Mouse (Mus musculus) kidney, postnatal 0 days (tissue): ENCODE results near the gene Osbpl8. TPM values are rescaled to one million over a fixed set of nuclear protein-coding genes. Genes with fewer than 3 reads are reported as not detected.
"Not testable (repeated sequence)": the region's sequence is repeated elsewhere in the genome, so short reads cannot be mapped to it uniquely, and the experiment has no call there.

Source experiments
- ATAC-seq: fragments of 200-750 bp; cut with Nextera tagmentation; replicated peaks from 2 replicates; pipeline ENCODE4 v1.8.0; 2017; ENCODE audit warnings: low read depth, moderate number of reproducible peaks, moderate TSS enrichment, moderate library complexity; ENCODE audit not compliant: low FRiP score
- DNase-seq: peaks from one replicate; pipeline ENCODE4 v3.0.0-alpha.2; 2016; ENCODE audit warnings: low spot score
- H3K27ac ChIP-seq: fragments of 300-500 bp; sonication (generic); 2 replicates; pipeline ENCODE4 v1.5.1; 2014; ENCODE audit warnings: mild to moderate bottlenecking
- H3K27me3 ChIP-seq: fragments of 300-500 bp; sonication (generic); 2 replicates; pipeline ENCODE4 v1.6.1; 2014; ENCODE audit warnings: low read length, mixed read lengths; ENCODE audit not compliant: insufficient read depth
- H3K36me3 ChIP-seq: fragments of 300-500 bp; sonication (generic); 2 replicates; pipeline ENCODE4 v1.6.1; 2014; ENCODE audit warnings: low read length, mixed read lengths; ENCODE audit not compliant: insufficient read depth
- H3K4me1 ChIP-seq: fragments of 300-500 bp; sonication (generic); replicated peaks from 2 replicates; pipeline ENCODE4 v1.6.1; 2014; ENCODE audit warnings: antibody characterized with exemption, low read length, mixed read lengths; ENCODE audit not compliant: insufficient read depth
- H3K4me2 ChIP-seq: fragments of 300-500 bp; sonication (generic); 2 replicates; pipeline ENCODE4 v1.6.1; 2014; ENCODE audit warnings: mild to moderate bottlenecking, low read length, moderate library complexity, mixed read lengths
- H3K4me3 ChIP-seq: fragments of 300-500 bp; sonication (generic); replicated peaks from 2 replicates; pipeline ENCODE4 v1.5.1; 2014; ENCODE audit warnings: low read depth, low read length
- H3K9ac ChIP-seq: fragments of 300-500 bp; sonication (generic); 2 replicates; pipeline ENCODE4 v1.6.1; 2014; ENCODE audit warnings: low read depth, low read length
- H3K9me3 ChIP-seq: fragments of 300-500 bp; sonication (generic); replicated peaks from 2 replicates; pipeline ENCODE4 v1.6.1; 2016; ENCODE audit warnings: low read length, inconsistent platforms, mixed read lengths
- CTCF ChIP-seq: IDR thresholded peaks from 2 replicates; pipeline ENCODE4 v1.5.1; 2016; ENCODE audit warnings: antibody characterized with exemption, low read depth, mild to moderate bottlenecking, moderate library complexity
- WGBS: fragments of 180-500 bp; shearing (Covaris S2); extraction: QIAGEN DNeasy Blood & Tissue Kit; methylation state at CpG from one replicate; pipeline ENCODE4 v1.1.7; 2014; 5-methylcytosine and 5-hydroxymethylcytosine counted together
- polyA plus RNA-seq: library from polyadenylated mRNA; unstranded; fragments of >200 nt; fragmentation: Nextera tagmentation; extraction: Ambion mirVana; gene quantifications from 2 replicates; pipeline ENCODE4 v1.2.1, GENCODE M21; 2015

Osbpl8 gene
- polyA plus RNA-seq, 1 experiment from 2014 or later = 11.8 TPM

- TF ChIP-seq CTCF = no peak
- H3K27me3 ChIP-seq = no peaks in the 10 kb centered on the region
- no peaks in the 10 kb centered on the region for H3K4me1 ChIP-seq
These were observed 60.1 kb downstream of the Osbpl8 start for GRCm38 (mm10) chr10:111224696-111225095.

GRCm38 (mm10) chr10:111226508-111226907 is 62.0 kb downstream of the Osbpl8 start:
- Histone ChIP-seq H3K4me1 (no peaks in the 10 kb centered on the region), H3K9me3 (no peaks in the 10 kb centered on the region), H3K27me3 (no peaks in the 10 kb centered on the region), H3K4me3 (no peak overlapping the region), H3K27ac (no peak overlapping the region), H3K4me2 (no peak overlapping the region), H3K9ac (no peak overlapping the region), H3K36me3 (no peaks in the 10 kb centered on the region)
- 14% methylated on average over 3 of the region's 3 CpGs for WGBS
- DNase-seq (peak; percentile 82), ATAC-seq (0 out of 2 replicates have a peak, but pooled peaks have one; percentile 17)
- TF ChIP-seq CTCF = peak; percentile 89

More at GRCm38 (mm10) chr10:111224696-111225095, 60.1 kb downstream of the Osbpl8 start:
- Histone ChIP-seq H3K27ac (no peak overlapping the region), H3K9me3 (no peaks in the 10 kb centered on the region), H3K9ac (no peak overlapping the region), H3K36me3 (no peaks in the 10 kb centered on the region), H3K4me3 (no peak overlapping the region), H3K4me2 (no peak overlapping the region)
- no peak for DNase-seq
- ATAC-seq = no peak
- WGBS = 88% methylated on average over 4 of the region's 4 CpGs

DNA sequence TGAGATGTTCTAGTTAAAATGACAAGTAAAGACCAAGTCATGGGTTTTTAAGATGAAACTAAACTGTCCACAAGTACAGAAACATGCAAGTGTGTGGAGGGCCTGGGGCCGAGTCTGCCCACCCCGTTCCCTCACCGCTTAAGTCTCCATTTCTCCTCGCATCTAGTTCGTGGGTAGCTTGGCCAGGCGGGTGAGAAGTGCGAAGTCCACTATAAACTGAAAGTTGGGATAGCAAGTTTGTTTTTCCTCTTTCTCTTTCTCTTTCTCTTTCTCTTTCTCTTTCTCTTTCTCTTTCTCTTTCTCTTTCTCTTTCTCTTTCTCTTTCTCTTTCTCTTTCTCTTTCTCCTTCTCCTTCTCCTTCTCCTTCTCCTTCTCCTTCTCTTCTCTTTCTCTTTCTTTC is 67.7 kb downstream of the Osbpl8 start:
- not testable (repeated sequence) for H3K27ac ChIP-seq, H3K27me3 ChIP-seq, H3K9me3 ChIP-seq, DNase-seq, H3K4me2 ChIP-seq, H3K9ac ChIP-seq, H3K36me3 ChIP-seq, H3K4me3 ChIP-seq, ATAC-seq, H3K4me1 ChIP-seq
- WGBS = 84% methylated on average over 7 of the region's 7 CpGs

DNA sequence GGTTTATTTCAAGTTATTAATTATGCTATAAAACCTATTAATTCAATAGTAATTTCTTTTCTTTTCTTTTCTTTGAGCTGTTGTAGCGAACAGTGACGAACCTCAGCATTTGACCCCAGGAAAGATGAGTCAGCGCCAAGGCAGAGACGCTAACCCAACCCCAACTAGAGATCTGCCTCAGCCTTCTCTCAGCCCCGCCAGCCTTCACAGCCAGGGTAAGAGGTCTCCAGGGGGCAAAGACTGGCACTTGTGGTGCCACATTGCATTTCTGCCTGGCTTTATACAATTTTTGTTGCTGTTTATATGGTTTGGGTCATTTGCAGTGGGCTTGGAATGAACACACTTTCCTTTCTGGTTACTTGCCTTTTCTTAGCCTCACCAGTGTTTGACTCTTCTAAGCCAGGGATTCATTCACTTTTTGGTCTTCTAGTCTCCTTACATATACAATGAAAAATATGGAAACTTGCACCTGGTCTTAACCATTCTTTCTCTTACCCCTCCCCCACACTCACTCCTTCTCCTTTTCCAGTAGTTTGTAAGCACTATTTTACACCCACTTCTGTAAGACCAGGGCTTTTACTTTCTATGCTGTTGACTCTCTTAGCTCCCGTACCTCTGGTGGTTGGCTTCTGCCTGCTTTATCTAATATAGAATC is 69.1 kb downstream of the Osbpl8 start:
- no peak for ATAC-seq
- DNase-seq = no peak
- no peak overlapping the region for H3K4me2 ChIP-seq
- 61% methylated on average over 6 of the region's 6 CpGs for WGBS
- no peak overlapping the region for H3K9ac ChIP-seq
- H3K27ac ChIP-seq = no peak overlapping the region
- TF ChIP-seq CTCF = no peak
- no peaks in the 10 kb centered on the region for H3K36me3 ChIP-seq
- no peaks in the 10 kb centered on the region for H3K27me3 ChIP-seq
- H3K4me3 ChIP-seq = no peak overlapping the region
- H3K4me1 ChIP-seq = no peaks in the 10 kb centered on the region
- no peaks in the 10 kb centered on the region for H3K9me3 ChIP-seq

GRCm38 (mm10) chr10:111234450-111235288 is 70.1 kb downstream of the Osbpl8 start:
- H3K36me3 ChIP-seq = no peaks in the 10 kb centered on the region
- H3K4me1 ChIP-seq = no peaks in the 10 kb centered on the region
- no peaks in the 10 kb centered on the region for H3K27me3 ChIP-seq
- no peaks in the 10 kb centered on the region for H3K9me3 ChIP-seq
- no peak for TF ChIP-seq CTCF
- H3K9ac ChIP-seq = no peak overlapping the region
- no peak overlapping the region for H3K4me2 ChIP-seq
- WGBS = 22% methylated on average over 6 of the region's 6 CpGs
- no peak overlapping the region for H3K4me3 ChIP-seq
- ATAC-seq (peak; percentile 65), DNase-seq (peak; percentile 71)
- no peak overlapping the region for H3K27ac ChIP-seq

- WGBS = 39% methylated on average over 6 of the region's 6 CpGs
- Histone ChIP-seq H3K9ac (no peak overlapping the region), H3K27me3 (no peaks in the 10 kb centered on the region), H3K36me3 (no peaks in the 10 kb centered on the region), H3K27ac (no peak overlapping the region), H3K4me2 (no peak overlapping the region), H3K4me3 (no peak overlapping the region), H3K9me3 (no peaks in the 10 kb centered on the region), H3K4me1 (no peaks in the 10 kb centered on the region)
- no peak for TF ChIP-seq CTCF
- ATAC-seq (no peak), DNase-seq (no peak)
These were observed 70.7 kb downstream of the Osbpl8 start for GRCm38 (mm10) chr10:111235289-111235570.
